Mouse (Mus musculus) adrenal gland, postnatal 36 days (tissue): Measurements from ENCODE around the gene Adgrg1. TPM values are rescaled to one million over a fixed set of nuclear protein-coding genes. Genes with fewer than 3 reads are reported as not detected.

Source experiments
- DNase-seq, 2 experiments: peaks; one replicate each; pipeline ENCODE4 v3.0.0; 2021; ENCODE audit warnings: mixed read lengths in 1 of 2
- total RNA-seq, 2 experiments: library from RNA; stranded (reverse); gene quantifications; 2 replicates each; pipeline ENCODE4 v1.2.3; 2021

Gene Adgrg1
- total RNA-seq, 2 experiments from 2014 or later: 15.1 to 23.4 TPM

- no peak for DNase-seq
These were observed 21.5 kb downstream of the Adgrg1 start for GRCm38 (mm10) chr8:94996037-94996436.

GRCm38 (mm10) chr8:94996899-94997856 lies 22.6 kb downstream of the Adgrg1 start:
- DNase-seq: peak; percentile 39 to 60

- no peak for DNase-seq
These were observed 23.3 kb downstream of the Adgrg1 start for GRCm38 (mm10) chr8:94997857-94998243.

GRCm38 (mm10) chr8:94998431-94998830 lies 23.9 kb downstream of the Adgrg1 start:
- no peak for DNase-seq

- no peak for DNase-seq
These were observed 24.5 kb downstream of the Adgrg1 start for GRCm38 (mm10) chr8:94999004-94999403.

GRCm38 (mm10) chr8:94999956-95000355 lies 25.4 kb downstream of the Adgrg1 start:
- peak in 1 of 2 experiments; percentile 35 for DNase-seq

GRCm38 (mm10) chr8:95000684-95001083 lies 26.1 kb downstream of the Adgrg1 start:
- DNase-seq: peak; percentile 58 to 77

GRCm38 (mm10) chr8:95001165-95001564 lies 26.6 kb downstream of the Adgrg1 start:
- DNase-seq: no peak

GRCm38 (mm10) chr8:95001655-95002054 lies 27.1 kb downstream of the Adgrg1 start:
- DNase-seq: peak; percentile 75 to 85

GRCm38 (mm10) chr8:95002089-95002655 lies 27.6 kb downstream of the Adgrg1 start:
- DNase-seq: no peak

- DNase-seq: no peak
These were observed 37.9 kb downstream of the Adgrg1 start for GRCm38 (mm10) chr8:95012442-95012919.

- no peak for DNase-seq
These were observed 41.3 kb downstream of the Adgrg1 start for GRCm38 (mm10) chr8:95015866-95016265.

GRCm38 (mm10) chr8:95016684-95017083 lies 42.1 kb downstream of the Adgrg1 start:
- no peak for DNase-seq

- DNase-seq: no peak
These were observed 42.9 kb downstream of the Adgrg1 start, which contains the start of gene Adgrg3 for GRCm38 (mm10) chr8:95017451-95017850. Adgrg3 (plus strand) TSS chr8:95017692.

- DNase-seq: no peak
These were observed 43.6 kb downstream of the Adgrg1 start for GRCm38 (mm10) chr8:95017969-95018635.

GRCm38 (mm10) chr8:95020293-95020777 lies 45.8 kb downstream of the Adgrg1 start:
- no peak for DNase-seq

GRCm38 (mm10) chr8:95020821-95021220 lies 46.3 kb downstream of the Adgrg1 start:
- DNase-seq: no peak

- DNase-seq: no peak
These were observed 48.6 kb downstream of the Adgrg1 start for GRCm38 (mm10) chr8:95023201-95023600.

- DNase-seq: no peak
These were observed 49.8 kb downstream of the Adgrg1 start for GRCm38 (mm10) chr8:95024387-95024786.

GRCm38 (mm10) chr8:95025421-95025820 lies 50.9 kb downstream of the Adgrg1 start:
- DNase-seq: peak in 1 of 2 experiments; percentile 33

GRCm38 (mm10) chr8:95028391-95028790 lies 53.8 kb downstream of the Adgrg1 start:
- DNase-seq: peak; percentile 8 to 29
